Mouse (Mus musculus) kidney, embryonic 16.5 days (tissue): ENCODE data around the gene Anapc2. TPM values are rescaled to one million over a fixed set of nuclear protein-coding genes. Genes with fewer than 3 reads are reported as not detected.

Source experiments
- ATAC-seq: fragments of 200-750 bp; cut with Nextera tagmentation; 2 replicates; pipeline ENCODE4 v1.8.0; 2017; ENCODE audit warnings: moderate TSS enrichment; ENCODE audit not compliant: low FRiP score, low TSS enrichment
- H3K27ac ChIP-seq: fragments of 300-500 bp; sonication (generic); 2 replicates; pipeline ENCODE4 v1.5.1; 2014; ENCODE audit warnings: low read length
- H3K27me3 ChIP-seq: fragments of 300-500 bp; sonication (generic); 2 replicates; pipeline ENCODE4 v1.6.1; 2014; ENCODE audit warnings: low read length, control low read depth, mixed read lengths; ENCODE audit not compliant: insufficient read depth
- H3K36me3 ChIP-seq: fragments of 300-500 bp; sonication (generic); 2 replicates; pipeline ENCODE4 v1.6.1; 2014; ENCODE audit warnings: low read length, control low read depth, mixed read lengths; ENCODE audit not compliant: insufficient read depth
- H3K4me1 ChIP-seq: fragments of 300-500 bp; sonication (generic); 2 replicates; pipeline ENCODE4 v1.6.1; 2014; ENCODE audit warnings: low read length, control low read depth, mixed read lengths; ENCODE audit not compliant: insufficient read depth
- H3K4me2 ChIP-seq: fragments of 300-500 bp; sonication (generic); replicated peaks from 2 replicates; pipeline ENCODE4 v1.6.1; 2014; ENCODE audit warnings: low read depth, low read length
- H3K4me3 ChIP-seq: fragments of 300-500 bp; sonication (generic); 2 replicates; pipeline ENCODE4 v1.5.1; 2014; ENCODE audit warnings: mild to moderate bottlenecking, low read length
- H3K9ac ChIP-seq: fragments of 300-500 bp; sonication (generic); replicated peaks from 2 replicates; pipeline ENCODE4 v1.6.1; 2014; ENCODE audit warnings: low read length
- H3K9me3 ChIP-seq: fragments of 300-500 bp; sonication (generic); 2 replicates; pipeline ENCODE4 v1.6.1; 2016; ENCODE audit warnings: low read length, control low read depth
- WGBS: fragments of 180-500 bp; shearing (Covaris S2); extraction: QIAGEN DNeasy Blood & Tissue Kit; methylation state at CpG from one replicate; pipeline ENCODE4 v1.1.7; 2014; 5-methylcytosine and 5-hydroxymethylcytosine counted together
- polyA plus RNA-seq: library from polyadenylated mRNA; unstranded; fragments of >200 nt; fragmentation: Nextera tagmentation; extraction: Ambion mirVana; gene quantifications from 2 replicates; pipeline ENCODE4 v1.2.1, GENCODE M21; 2015

Gene Anapc2
- polyA plus RNA-seq, 1 experiment from 2014 or later: 152 TPM

GRCm38 (mm10) chr2:25239766-25240165, 32.5 kb upstream of the Anapc2 start:
- Histone ChIP-seq H3K4me3 (no peak overlapping the region), H3K27me3 (peaks cover 20% of the 10 kb centered on the region), H3K36me3 (no peaks in the 10 kb centered on the region), H3K9me3 (no peaks in the 10 kb centered on the region), H3K4me1 (peaks cover 26% of the 10 kb centered on the region), H3K4me2 (no peak overlapping the region), H3K27ac (no peak overlapping the region), H3K9ac (no peak overlapping the region)
- ATAC-seq: no peak
- 86% methylated on average over 3 of the region's 3 CpGs for WGBS

- ATAC-seq: peak; percentile 12
- Histone ChIP-seq H3K4me1 (peaks cover 26% of the 10 kb centered on the region), H3K27me3 (peaks cover 20% of the 10 kb centered on the region), H3K27ac (peak overlapping the region; percentile 56), H3K9me3 (no peaks in the 10 kb centered on the region), H3K4me2 (peak overlapping the region; percentile 97), H3K36me3 (0 out of 2 replicates have a peak, but pooled peaks cover under 1% of the 10 kb centered on the region), H3K4me3 (peak overlapping the region; percentile 63), H3K9ac (peak overlapping the region; percentile 55)
- WGBS: 51% methylated on average over 8 of the region's 8 CpGs
Observed at GRCm38 (mm10) chr2:25240310-25240709, 32.0 kb upstream of the Anapc2 start.

GRCm38 (mm10) chr2:25240723-25241437, 31.4 kb upstream of the Anapc2 start:
- Histone ChIP-seq H3K4me2 (peak overlapping the region; percentile 97), H3K9ac (peak overlapping the region; percentile 55), H3K36me3 (0 out of 2 replicates have a peak, but pooled peaks cover 3% of the 10 kb centered on the region), H3K4me1 (peaks cover 26% of the 10 kb centered on the region), H3K9me3 (no peaks in the 10 kb centered on the region), H3K27ac (peak overlapping the region; percentile 56), H3K27me3 (peaks cover 20% of the 10 kb centered on the region), H3K4me3 (peak overlapping the region; percentile 63)
- 1% methylated on average over 29 of the region's 29 CpGs for WGBS
- peak; percentile 88 for ATAC-seq

GRCm38 (mm10) chr2:25241438-25241775, 30.9 kb upstream of the Anapc2 start:
- peaks cover 26% of the 10 kb centered on the region for H3K4me1 ChIP-seq
- H3K27ac ChIP-seq: 0 out of 2 replicates have a peak overlapping the region, but pooled peaks have one; percentile 56
- H3K27me3 ChIP-seq: peaks cover 20% of the 10 kb centered on the region
- 0 out of 2 replicates have a peak, but pooled peaks cover 3% of the 10 kb centered on the region for H3K36me3 ChIP-seq
- no peak for ATAC-seq
- peak overlapping the region; percentile 97 for H3K4me2 ChIP-seq
- H3K9ac ChIP-seq: peak overlapping the region; percentile 78; the same call in 1 of the 2 replicates
- peak overlapping the region; percentile 63 for H3K4me3 ChIP-seq
- H3K9me3 ChIP-seq: no peaks in the 10 kb centered on the region
- 12% methylated on average over 6 of the region's 6 CpGs for WGBS

- H3K27ac ChIP-seq: peak within 1 kb of the TSS; percentile 56; the same call in 1 of the 2 replicates
Observed at GRCm38 (mm10) chr2:25242101-25242506, 30.2 kb upstream of the Anapc2 start, which contains the start of the genes Rnf208 and Cysrt1. Gene Rnf208 (plus strand): TSS chr2:25242255. Gene Cysrt1 (minus strand): TSS chr2:25242452.

GRCm38 (mm10) chr2:25243342-25243741, 28.9 kb upstream of the Anapc2 start:
- no peak overlapping the region for H3K9ac ChIP-seq
- H3K9me3 ChIP-seq: no peaks in the 10 kb centered on the region
- no peak overlapping the region for H3K27ac ChIP-seq
- H3K27me3 ChIP-seq: peaks cover 20% of the 10 kb centered on the region
- no peak overlapping the region for H3K4me3 ChIP-seq
- no peak overlapping the region for H3K4me2 ChIP-seq
- peaks cover 13% of the 10 kb centered on the region for H3K36me3 ChIP-seq
- WGBS: 82% methylated on average over 8 of the region's 8 CpGs
- no peak for ATAC-seq
- H3K4me1 ChIP-seq: peaks cover 26% of the 10 kb centered on the region

More at GRCm38 (mm10) chr2:25242101-25242506, 30.2 kb upstream of the Anapc2 start, which contains the start of the genes Rnf208 and Cysrt1:
- Histone ChIP-seq H3K4me2 (peak within 1 kb of the TSS; percentile 97), H3K27me3 (peaks cover 20% of the 10 kb centered on the region), H3K4me3 (peak within 1 kb of the TSS; percentile 63), H3K36me3 (0 out of 2 replicates have a peak, but pooled peaks cover 6% of the 10 kb centered on the region), H3K9ac (peak within 1 kb of the TSS; percentile 78), H3K9me3 (no peaks in the 10 kb centered on the region), H3K4me1 (peaks cover 26% of the 10 kb centered on the region)
- WGBS: 0% methylated on average over 56 of the region's 59 CpGs
- no peak for ATAC-seq

- peaks cover 20% of the 10 kb centered on the region for H3K27me3 ChIP-seq
- 87% methylated on average over 4 of the region's 4 CpGs for WGBS
- no peak overlapping the region for H3K4me3 ChIP-seq
- no peak overlapping the region for H3K4me2 ChIP-seq
- H3K27ac ChIP-seq: no peak overlapping the region
- peaks cover 19% of the 10 kb centered on the region for H3K36me3 ChIP-seq
- H3K4me1 ChIP-seq: peaks cover 26% of the 10 kb centered on the region
- ATAC-seq: no peak
- H3K9me3 ChIP-seq: no peaks in the 10 kb centered on the region
- H3K9ac ChIP-seq: no peak overlapping the region
Observed at GRCm38 (mm10) chr2:25244144-25244543, 28.1 kb upstream of the Anapc2 start.

GRCm38 (mm10) chr2:25246183-25247072, 25.9 kb upstream of the Anapc2 start, which contains the start of gene AL732309.1:
Gene AL732309.1 (minus strand): TSS chr2:25246863.
- WGBS: 82% methylated on average over 10 of the region's 10 CpGs
- H3K27ac ChIP-seq: no peak within 1 kb of the TSS
- peaks cover 38% of the 10 kb centered on the region for H3K36me3 ChIP-seq
- no peaks in the 10 kb centered on the region for H3K9me3 ChIP-seq
- no peak within 1 kb of the TSS for H3K9ac ChIP-seq
- ATAC-seq: no peak
- H3K4me3 ChIP-seq: no peak within 1 kb of the TSS
- peaks cover 15% of the 10 kb centered on the region for H3K4me1 ChIP-seq
- no peak within 1 kb of the TSS for H3K4me2 ChIP-seq
- H3K27me3 ChIP-seq: peaks cover 17% of the 10 kb centered on the region

GRCm38 (mm10) chr2:25252331-25252730, 19.9 kb upstream of the Anapc2 start:
- no peak overlapping the region for H3K9ac ChIP-seq
- H3K4me2 ChIP-seq: no peak overlapping the region
- WGBS: 82% methylated on average over 1 of the region's 1 CpGs
- ATAC-seq: no peak
- no peaks in the 10 kb centered on the region for H3K9me3 ChIP-seq
- H3K4me1 ChIP-seq: peaks cover 17% of the 10 kb centered on the region
- H3K36me3 ChIP-seq: peaks cover 41% of the 10 kb centered on the region
- H3K27ac ChIP-seq: no peak overlapping the region
- no peak overlapping the region for H3K4me3 ChIP-seq
- no peaks in the 10 kb centered on the region for H3K27me3 ChIP-seq
